Mouse (Mus musculus) heart, embryonic 13.5 days (tissue): Measurements from ENCODE around the gene Tuba3b. TPM values are rescaled to one million over a fixed set of nuclear protein-coding genes. Genes with fewer than 3 reads are reported as not detected.

Experiments
- polyA plus RNA-seq: library from polyadenylated mRNA; unstranded; fragments of >200 nt; fragmentation: Nextera tagmentation; extraction: Ambion mirVana; gene quantifications from 2 replicates; pipeline ENCODE4 v1.2.1, GENCODE M21; 2015

Tuba3b gene
- polyA plus RNA-seq, 1 experiment from 2014 or later = not detected

Other genes starting within 250 kb of the Tuba3b start
- gene Lmntd1, start 1.4 kb upstream of the Tuba3b start, polyA plus RNA-seq = 8.7 and 10.1 TPM in 2 replicates
- 7.4 and 7.6 TPM in 2 replicates for gene Rassf8, start 131.0 kb downstream of the Tuba3b start, polyA plus RNA-seq
- 4.9 and 6.6 TPM in 2 replicates for gene Bhlhe41, start 249.8 kb downstream of the Tuba3b start, polyA plus RNA-seq